Mouse (Mus musculus): ENCODE data around the gene Gsto2.

DNA sequence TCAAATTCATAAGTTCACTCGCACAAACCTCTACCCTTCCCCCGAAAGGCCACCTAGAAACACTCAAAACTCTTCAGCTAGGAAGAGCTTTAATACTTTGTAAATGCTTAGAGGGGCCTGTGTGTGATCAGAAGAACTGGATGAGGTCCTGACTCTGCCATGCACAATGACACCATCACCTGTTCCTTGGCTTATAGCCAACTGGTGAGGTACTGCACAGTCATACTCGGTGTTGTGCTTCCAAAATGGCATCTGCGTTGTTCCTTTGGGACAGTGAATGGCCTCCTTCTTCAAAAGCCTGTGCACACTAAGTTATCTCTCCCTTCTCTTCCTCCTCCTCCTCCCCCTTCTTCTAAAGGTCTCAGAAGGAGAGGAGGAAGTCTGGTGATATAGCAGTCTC, 45.4 kb downstream of the Gsto2 start:
- TF ChIP-seq CTCF (IDR thresholded peaks at IDR 0.05; ENCODE audit: low read depth), result no peak
- TF ChIP-seq EP300 (IDR thresholded peaks at IDR 0.05; ENCODE audit: low read depth), result no peak
